Mouse (Mus musculus) thymus, adult 2 months (tissue): ENCODE measurements around the gene Slc43a1. TPM values are rescaled to one million over a fixed set of nuclear protein-coding genes. Genes with fewer than 3 reads are reported as not detected.
"Not testable (repeated sequence)": the region's sequence is repeated elsewhere in the genome, so short reads cannot be mapped to it uniquely, and the experiment has no call there.

Experiments used
- DNase-seq: peaks from one replicate; pipeline ENCODE4 v3.0.0; 2021
- H3K27ac ChIP-seq: fragments of 200-500 bp; 2 replicates; pipeline ENCODE4 v1.5.1; 2012; ENCODE audit warnings: low read length, control low read depth; ENCODE audit not compliant: control insufficient read depth, insufficient read depth
- H3K27me3 ChIP-seq: fragments of 200-500 bp; 2 replicates; pipeline ENCODE4 v1.6.1; 2012; ENCODE audit warnings: mild to moderate bottlenecking, low read length, moderate library complexity, mixed read lengths; ENCODE audit not compliant: control insufficient read depth, insufficient read depth
- H3K36me3 ChIP-seq: fragments of 200-500 bp; 2 replicates; pipeline ENCODE4 v1.6.1; 2012; ENCODE audit warnings: mild to moderate bottlenecking, low read length, moderate library complexity; ENCODE audit not compliant: control insufficient read depth, insufficient read depth
- H3K4me1 ChIP-seq: fragments of 200-500 bp; replicated peaks from 2 replicates; pipeline ENCODE4 v1.6.1; 2012; ENCODE audit warnings: low read length; ENCODE audit not compliant: control insufficient read depth, insufficient read depth
- H3K4me3 ChIP-seq: fragments of 200-500 bp; 2 replicates; pipeline ENCODE4 v1.5.1; 2012; ENCODE audit warnings: mild to moderate bottlenecking, low read length, control low read depth, moderate library complexity; ENCODE audit not compliant: control insufficient read depth, insufficient read depth
- CTCF ChIP-seq: fragments of 200-500 bp; IDR thresholded peaks from 2 replicates; pipeline ENCODE4 v1.5.1; 2012; ENCODE audit warnings: mild to moderate bottlenecking, control low read depth, low read length, moderate library complexity, borderline replicate concordance; ENCODE audit not compliant: control insufficient read depth, poor library complexity, insufficient read depth; ENCODE audit errors: extremely low read depth
- POLR2A ChIP-seq: fragments of 200-500 bp; IDR thresholded peaks from 2 replicates; pipeline ENCODE4 v1.6.1; 2012; ENCODE audit warnings: mild to moderate bottlenecking, low read length, control low read depth, moderate library complexity; ENCODE audit not compliant: control insufficient read depth, poor library complexity, insufficient read depth; ENCODE audit errors: extremely low read depth
- WGBS: fragments of 180-500 bp; shearing (Covaris S2); methylation state at CpG from one replicate; pipeline ENCODE4 v1.1.7; 2018; 5-methylcytosine and 5-hydroxymethylcytosine counted together
- polyA plus RNA-seq: library from polyadenylated mRNA; depleted of rRNA; stranded (reverse); fragments of >200 nt; gene quantifications from 2 replicates; pipeline ENCODE4 v1.2.3, GENCODE M21; 2012; rRNA removed

Slc43a1 gene
- polyA plus RNA-seq, 1 experiment = 123 TPM

DNA sequence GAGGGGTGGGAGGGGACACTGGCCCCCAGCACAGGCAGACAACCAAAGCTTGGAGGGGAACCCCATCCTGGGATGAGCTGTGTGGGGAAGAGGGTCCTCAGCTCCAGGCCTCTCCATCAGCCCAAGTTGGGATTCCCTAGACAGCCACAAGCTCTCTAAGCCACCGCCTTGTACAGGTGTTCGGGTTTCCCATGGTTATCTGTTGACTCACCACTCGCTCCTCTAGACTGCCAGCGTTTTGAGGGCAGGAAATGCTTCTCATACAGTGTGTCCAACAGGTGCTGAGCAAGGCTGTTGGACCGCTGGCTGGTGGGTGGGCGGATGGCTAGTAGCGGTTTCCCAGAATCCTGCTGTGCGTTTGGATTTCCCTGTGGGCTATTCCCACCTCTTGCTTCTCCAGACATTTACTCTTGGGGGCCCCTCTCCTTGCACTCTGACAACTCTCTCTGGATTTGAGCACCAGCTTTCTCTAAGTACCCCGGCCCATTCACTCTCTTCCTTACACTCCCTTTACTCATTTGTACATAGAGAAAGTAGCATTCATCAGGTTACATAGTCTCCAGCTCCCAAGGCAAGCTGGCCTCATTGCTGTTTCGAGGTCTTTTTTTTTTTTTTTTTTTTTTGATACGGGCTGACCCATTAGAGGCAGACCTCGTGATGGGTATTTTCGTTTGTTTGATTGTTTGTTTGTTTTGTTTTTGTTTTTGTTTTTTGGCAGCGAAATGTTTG is 50.8 kb downstream of the Slc43a1 start:
- TF ChIP-seq CTCF (no peak), POLR2A (no peak)
- H3K4me1 ChIP-seq = peaks cover 14% of the 10 kb centered on the region
- DNase-seq = no peak
- H3K4me3 ChIP-seq = no peak overlapping the region
- H3K36me3 ChIP-seq = no peaks in the 10 kb centered on the region
- 13% methylated on average over 14 of the region's 14 CpGs for WGBS
- peaks cover 24% of the 10 kb centered on the region for H3K27me3 ChIP-seq
- H3K27ac ChIP-seq = no peak overlapping the region

DNA sequence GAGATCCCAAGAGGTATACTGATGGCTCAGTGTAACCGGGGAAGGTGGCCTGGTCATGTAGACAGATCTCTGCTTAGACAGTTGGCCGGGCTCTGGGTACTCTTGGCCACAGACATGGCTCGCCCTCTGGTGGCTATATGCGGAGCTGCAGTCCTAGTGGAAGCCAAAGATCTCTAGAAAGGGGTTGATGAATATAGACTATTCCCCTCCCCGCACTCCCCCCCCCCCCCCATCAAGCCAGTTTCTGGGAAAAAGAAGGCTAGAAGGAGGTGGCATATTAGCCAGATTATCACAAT is 51.3 kb downstream of the Slc43a1 start:
- peaks cover 21% of the 10 kb centered on the region for H3K27me3 ChIP-seq
- TF ChIP-seq POLR2A = no peak
- TF ChIP-seq CTCF = peak; percentile 82; the same call in 1 of the 2 replicates
- WGBS = 1% methylated on average over 5 of the region's 5 CpGs
- no peak overlapping the region for H3K4me3 ChIP-seq
- peaks cover 14% of the 10 kb centered on the region for H3K4me1 ChIP-seq
- DNase-seq = peak; percentile 75
- no peaks in the 10 kb centered on the region for H3K36me3 ChIP-seq
- no peak overlapping the region for H3K27ac ChIP-seq

DNA sequence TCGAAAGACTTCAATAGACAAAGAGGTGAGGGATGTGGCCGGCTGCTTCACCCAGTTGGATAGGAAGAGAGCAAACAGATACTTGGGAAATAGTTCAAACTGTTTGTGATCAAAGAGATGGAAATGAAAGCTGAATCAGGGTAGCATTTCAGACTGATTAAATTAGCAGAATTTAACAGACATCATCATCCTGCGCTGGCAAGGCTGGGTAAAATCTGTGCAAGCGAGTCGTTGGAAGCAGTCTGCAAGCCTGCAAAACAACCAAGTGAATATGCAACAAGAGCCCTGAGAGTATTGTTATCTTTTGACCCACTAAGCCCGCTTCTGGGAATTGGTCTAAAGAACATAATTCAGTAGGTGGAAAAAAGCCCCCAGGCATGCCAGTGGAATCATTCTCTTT is 54.7 kb downstream of the Slc43a1 start:
- H3K4me3 ChIP-seq = no peak overlapping the region
- H3K27me3 ChIP-seq = no peaks in the 10 kb centered on the region; the same call in 1 of the 2 replicates
- no peaks in the 10 kb centered on the region for H3K36me3 ChIP-seq
- no peak overlapping the region for H3K27ac ChIP-seq
- 0 out of 2 replicates have a peak, but pooled peaks cover 6% of the 10 kb centered on the region for H3K4me1 ChIP-seq
- DNase-seq = no peak
- no peak for TF ChIP-seq CTCF
- TF ChIP-seq POLR2A = no peak
- 74% methylated on average over 6 of the region's 6 CpGs for WGBS

DNA sequence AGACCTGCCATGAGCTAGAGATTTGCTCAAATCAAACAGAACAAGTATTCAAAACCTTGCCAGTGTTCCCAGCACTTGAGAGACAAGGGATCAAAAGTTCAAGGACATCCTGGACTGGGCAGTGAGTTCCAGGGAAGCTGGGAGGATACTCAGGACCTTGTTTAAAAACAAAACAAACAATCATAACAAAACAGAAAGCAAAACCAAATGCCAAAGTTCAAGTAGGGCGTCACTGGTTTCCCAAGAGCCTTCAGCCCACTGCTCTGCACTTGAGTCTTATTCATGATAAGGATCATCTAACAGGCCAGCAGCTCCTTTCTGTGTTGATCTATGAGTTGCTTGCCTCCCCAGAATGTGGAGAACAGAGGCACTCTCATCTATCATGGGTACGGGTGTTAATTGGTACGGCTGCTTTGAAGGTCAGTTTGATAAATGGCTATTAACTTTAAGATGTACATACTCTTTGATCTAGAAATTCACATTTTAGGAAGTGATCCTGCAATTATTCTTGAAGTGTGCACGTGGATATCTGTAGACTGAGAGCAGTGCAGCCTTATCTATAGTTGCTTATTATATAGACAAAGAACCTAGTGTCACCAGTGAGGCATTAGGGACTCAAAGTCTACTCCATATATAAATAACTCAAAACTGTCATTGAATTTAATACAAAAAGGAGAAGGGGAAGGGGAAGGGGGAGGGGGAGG is 57.0 kb downstream of the Slc43a1 start:
- Histone ChIP-seq H3K4me1 (no peaks in the 10 kb centered on the region), H3K36me3 (no peaks in the 10 kb centered on the region), H3K27me3 (no peaks in the 10 kb centered on the region; the same call in 1 of the 2 replicates), H3K4me3 (no peak overlapping the region), H3K27ac (no peak overlapping the region)
- DNase-seq = no peak
- TF ChIP-seq CTCF (no peak), POLR2A (no peak)
- WGBS = 72% methylated on average over 4 of the region's 4 CpGs

DNA sequence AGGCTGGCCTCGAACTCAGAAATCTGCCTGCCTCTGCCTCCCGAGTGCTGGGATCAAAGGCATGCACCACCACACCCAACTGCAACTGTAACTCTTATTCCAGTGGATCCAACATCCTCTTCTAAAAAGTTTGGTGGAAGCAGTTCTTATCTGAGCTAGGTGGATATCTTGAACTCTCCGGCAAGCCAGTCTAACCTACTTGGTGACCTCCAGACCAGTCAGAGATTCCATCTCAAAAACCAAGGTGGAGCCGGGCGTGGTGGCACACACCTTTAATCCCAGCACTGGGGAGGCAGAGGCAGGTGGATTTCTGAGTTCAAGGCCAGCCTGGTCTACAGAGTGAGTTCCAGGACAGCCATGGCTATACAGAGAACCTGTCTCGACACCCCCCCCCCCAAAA is 58.0 kb downstream of the Slc43a1 start:
- not testable (repeated sequence) for H3K27ac ChIP-seq, H3K4me1 ChIP-seq, H3K36me3 ChIP-seq, DNase-seq, H3K4me3 ChIP-seq, H3K27me3 ChIP-seq
- 96% methylated on average over 6 of the region's 6 CpGs for whole genome bisulfite sequencing

GRCm38 (mm10) chr2:84912722-84913121 is 74.1 kb downstream of the Slc43a1 start:
- DNase-seq = no peak
- TF ChIP-seq POLR2A (no peak), CTCF (no peak)
- no peak overlapping the region for H3K27ac ChIP-seq
- H3K4me1 ChIP-seq = no peaks in the 10 kb centered on the region
- 88% methylated on average over 3 of the region's 3 CpGs for WGBS
- H3K36me3 ChIP-seq = no peaks in the 10 kb centered on the region
- H3K4me3 ChIP-seq = no peak overlapping the region
- H3K27me3 ChIP-seq = no peaks in the 10 kb centered on the region

Other genes with a start within 250 kb of the Slc43a1 start
- gene Ctnnd1, start 188.1 kb upstream of the Slc43a1 start, polyA plus RNA-seq = 10.5 and 13.6 TPM in 2 replicates
- not detected in 2 replicates for gene Btbd18, start 179.8 kb upstream of the Slc43a1 start, polyA plus RNA-seq
- 172 and 191 TPM in 2 replicates for gene Selenoh, start 168.1 kb upstream of the Slc43a1 start, polyA plus RNA-seq
- not detected in 2 replicates for gene Gm28635, start 160.8 kb upstream of the Slc43a1 start, polyA plus RNA-seq
- 10.6 and 11.6 TPM in 2 replicates for gene Med19, start 160.4 kb upstream of the Slc43a1 start, polyA plus RNA-seq
- 50.2 and 53.8 TPM in 2 replicates for gene Tmx2, start 159.7 kb upstream of the Slc43a1 start, polyA plus RNA-seq
- 53.6 and 57.1 TPM in 2 replicates for gene Zdhhc5, start 123.7 kb upstream of the Slc43a1 start, polyA plus RNA-seq
- 25.0 and 29.3 TPM in 2 replicates for gene Clp1, start 111.5 kb upstream of the Slc43a1 start, polyA plus RNA-seq
- 1.2 and 2.0 TPM in 2 replicates for gene Ypel4, start 104.8 kb upstream of the Slc43a1 start, polyA plus RNA-seq
- 0.15 TPM in 1 of 2 replicates, not detected in the other for gene Gm19426, start 95.2 kb upstream of the Slc43a1 start, polyA plus RNA-seq
- gene Serping1, start 63.4 kb upstream of the Slc43a1 start, polyA plus RNA-seq = 64.6 and 93.7 TPM in 2 replicates
- 27.7 and 35.3 TPM in 2 replicates for gene Ube2l6, start 40.0 kb upstream of the Slc43a1 start, polyA plus RNA-seq
- 0.60 and 0.94 TPM in 2 replicates for gene Smtnl1, start 16.2 kb upstream of the Slc43a1 start, polyA plus RNA-seq
- gene Timm10, start 11.9 kb upstream of the Slc43a1 start, polyA plus RNA-seq = 23.0 and 29.0 TPM in 2 replicates
- gene Rtn4rl2, start 47.9 kb downstream of the Slc43a1 start, polyA plus RNA-seq = 1.8 and 2.1 TPM in 2 replicates
- gene Slc43a3, start 97.7 kb downstream of the Slc43a1 start, polyA plus RNA-seq = 64.3 and 65.0 TPM in 2 replicates
- 3.3 and 5.5 TPM in 2 replicates for gene Prg2, start 141.6 kb downstream of the Slc43a1 start, polyA plus RNA-seq
- 0.48 and 0.88 TPM in 2 replicates for gene Prg3, start 149.4 kb downstream of the Slc43a1 start, polyA plus RNA-seq
- gene Ssrp1, start 198.4 kb downstream of the Slc43a1 start, polyA plus RNA-seq = 248 and 287 TPM in 2 replicates
- 0.38 and 0.54 TPM in 2 replicates for gene P2rx3, start 198.6 kb downstream of the Slc43a1 start, polyA plus RNA-seq
- gene Tnks1bp1, start 209.2 kb downstream of the Slc43a1 start, polyA plus RNA-seq = 32.5 and 36.9 TPM in 2 replicates